Mouse (Mus musculus) embryonic facial prominence, embryonic 11.5 days (tissue): Measurements from ENCODE around the gene Ppy. TPM values are rescaled to one million over a fixed set of nuclear protein-coding genes. Genes with fewer than 3 reads are reported as not detected.

Source experiments
- ATAC-seq: fragments of 200-750 bp; cut with Nextera tagmentation; replicated peaks from 2 replicates; pipeline ENCODE4 v1.8.0; 2017; ENCODE audit warnings: low read depth; ENCODE audit not compliant: insufficient number of reproducible peaks, low FRiP score, low TSS enrichment
- DNase-seq: peaks from one replicate; pipeline ENCODE4 v3.0.0-alpha.2; 2015; ENCODE audit warnings: low spot score
- H3K27ac ChIP-seq: fragments of 300-500 bp; sonication (generic); replicated peaks from 2 replicates; pipeline ENCODE4 v1.5.1; 2014; ENCODE audit warnings: mild to moderate bottlenecking, low read depth, low read length, control low read depth
- H3K27me3 ChIP-seq: fragments of 300-500 bp; sonication (generic); 2 replicates; pipeline ENCODE4 v1.6.1; 2014; ENCODE audit warnings: mild to moderate bottlenecking, low read length, moderate library complexity, mixed read lengths; ENCODE audit not compliant: control insufficient read depth, insufficient read depth
- H3K36me3 ChIP-seq: fragments of 300-500 bp; sonication (generic); replicated peaks from 2 replicates; pipeline ENCODE4 v1.6.1; 2014; ENCODE audit warnings: low read depth, mild to moderate bottlenecking, low read length, moderate library complexity, mixed read lengths; ENCODE audit not compliant: control insufficient read depth, insufficient read depth
- H3K4me1 ChIP-seq: fragments of 300-500 bp; sonication (generic); 2 replicates; pipeline ENCODE4 v1.6.1; 2014; ENCODE audit warnings: low read length, mixed read lengths; ENCODE audit not compliant: control insufficient read depth, insufficient read depth
- H3K4me2 ChIP-seq: fragments of 300-500 bp; sonication (generic); 2 replicates; pipeline ENCODE4 v1.6.1; 2014; ENCODE audit warnings: low read depth, mild to moderate bottlenecking, control low read depth, low read length, moderate library complexity
- H3K4me3 ChIP-seq: fragments of 300-500 bp; sonication (generic); 2 replicates; pipeline ENCODE4 v1.5.1; 2014; ENCODE audit warnings: low read depth, low read length, control low read depth
- H3K9ac ChIP-seq: fragments of 300-500 bp; sonication (generic); replicated peaks from 2 replicates; pipeline ENCODE4 v1.6.1; 2014; ENCODE audit warnings: mild to moderate bottlenecking, control low read depth, low read length
- H3K9me3 ChIP-seq: fragments of 300-500 bp; sonication (generic); replicated peaks from 2 replicates; pipeline ENCODE4 v1.6.1; 2016; ENCODE audit warnings: mild to moderate bottlenecking, low read length, inconsistent platforms, mixed read lengths; ENCODE audit not compliant: control insufficient read depth
- WGBS: fragments of 180-500 bp; shearing (Covaris S2); extraction: QIAGEN DNeasy Blood & Tissue Kit; methylation state at CpG from one replicate; pipeline ENCODE4 v1.1.7; 2014; 5-methylcytosine and 5-hydroxymethylcytosine counted together
- polyA plus RNA-seq: library from polyadenylated mRNA; unstranded; fragments of >200 nt; fragmentation: Nextera tagmentation; extraction: Ambion mirVana; gene quantifications from 2 replicates; pipeline ENCODE4 v1.2.1, GENCODE M21; 2014

Ppy gene
- not detected in 2 replicates for polyA plus RNA-seq

DNA sequence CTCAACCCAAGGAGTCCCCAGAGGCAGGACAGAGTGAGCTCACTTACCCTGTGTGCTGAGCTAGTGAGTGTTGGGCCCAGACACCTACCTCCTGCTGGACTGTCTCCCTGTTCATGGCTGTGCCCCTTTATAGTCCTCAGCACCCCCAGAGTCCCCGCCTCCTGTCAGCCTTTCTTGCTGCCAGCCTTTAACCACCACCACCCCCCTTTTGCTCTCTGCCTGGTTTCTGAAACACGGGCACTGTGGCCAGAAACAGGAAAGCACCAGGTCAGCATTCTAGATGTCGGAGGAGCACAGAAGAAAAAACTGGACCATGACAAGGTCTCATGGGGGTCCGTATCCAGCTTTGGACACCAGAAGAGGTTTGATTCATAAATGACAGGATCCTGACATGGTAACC is at the start of gene Ppy:
TSS of gene Ppy (minus strand) at position 101 of the 400 bp plus-strand sequence.
- 84% methylated on average over 4 of the region's 4 CpGs for WGBS
- H3K4me1 ChIP-seq: no peaks in the 10 kb centered on the region
- no peak within 1 kb of the TSS for H3K4me2 ChIP-seq
- H3K9me3 ChIP-seq: no peaks in the 10 kb centered on the region
- H3K27me3 ChIP-seq: peaks cover 10% of the 10 kb centered on the region
- ATAC-seq (no peak), DNase-seq (no peak)
- no peak within 1 kb of the TSS for H3K9ac ChIP-seq
- H3K36me3 ChIP-seq: no peaks in the 10 kb centered on the region
- no peak within 1 kb of the TSS for H3K27ac ChIP-seq
- no peak within 1 kb of the TSS for H3K4me3 ChIP-seq

DNA sequence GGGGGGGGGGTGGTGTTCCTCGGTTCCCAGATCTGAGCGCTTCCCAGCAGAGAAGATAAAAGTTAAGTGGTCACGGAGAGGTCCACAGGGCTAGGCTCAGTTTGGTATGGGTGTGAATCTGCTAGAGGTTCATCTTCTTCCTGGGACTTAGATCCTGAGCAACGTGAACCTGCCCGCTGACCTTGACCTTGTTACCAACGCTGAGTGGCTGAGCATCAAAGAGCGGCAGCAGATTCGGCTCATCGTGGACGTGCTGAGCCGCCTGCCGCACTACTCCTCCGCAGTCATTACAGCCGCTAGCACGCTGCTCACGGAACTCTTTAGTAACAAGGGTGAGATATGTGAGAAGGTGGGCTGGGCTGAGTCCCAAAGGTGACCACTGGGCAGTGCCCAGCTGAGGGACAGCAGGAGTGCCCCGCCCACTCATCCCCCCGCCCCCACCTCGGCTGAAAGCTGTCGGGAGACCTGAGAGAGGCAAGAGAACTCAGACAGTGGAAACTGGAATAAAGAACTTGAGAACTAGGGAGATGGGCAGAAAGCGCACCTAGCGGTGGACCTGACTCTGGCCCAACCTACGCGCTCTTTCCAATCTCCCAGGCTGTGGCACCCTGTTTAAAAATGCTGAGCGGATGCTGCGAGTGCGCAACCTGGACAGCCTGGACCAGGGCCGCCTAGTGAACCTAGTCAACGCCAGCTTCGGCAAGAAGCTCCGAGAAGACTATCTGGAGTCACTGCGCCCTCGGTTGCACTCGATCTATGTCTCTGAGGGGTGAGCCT is 46.3 kb upstream of the Ppy start:
- Histone ChIP-seq H3K4me2 (no peak overlapping the region), H3K9me3 (no peaks in the 10 kb centered on the region), H3K36me3 (no peaks in the 10 kb centered on the region), H3K27me3 (peaks cover 44% of the 10 kb centered on the region), H3K9ac (no peak overlapping the region), H3K27ac (no peak overlapping the region), H3K4me3 (no peak overlapping the region), H3K4me1 (no peaks in the 10 kb centered on the region)
- DNase-seq: no peak
- no peak for ATAC-seq
- WGBS: 12% methylated on average over 34 of the region's 34 CpGs

DNA sequence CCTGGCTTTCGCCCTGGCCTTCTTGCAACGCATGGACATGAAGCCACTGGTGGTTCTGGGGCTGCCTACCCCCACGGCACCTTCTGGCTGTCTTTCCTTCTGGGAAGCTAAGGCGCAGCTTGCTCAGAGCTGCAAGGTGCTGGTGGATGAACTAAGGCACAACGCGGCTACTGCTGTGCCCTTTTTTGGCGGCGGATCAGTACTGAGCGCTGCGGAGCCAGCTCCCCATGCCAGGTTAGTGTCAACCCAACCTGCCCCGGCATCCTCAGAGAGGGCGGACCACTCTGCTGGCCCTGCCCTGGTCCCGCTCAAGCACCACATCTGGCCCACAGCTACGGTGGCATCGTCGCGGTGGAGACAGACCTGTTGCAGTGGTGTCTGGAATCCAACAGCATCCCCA is 45.4 kb upstream of the Ppy start:
- H3K9ac ChIP-seq: no peak overlapping the region; the same call in 1 of the 2 replicates

DNA sequence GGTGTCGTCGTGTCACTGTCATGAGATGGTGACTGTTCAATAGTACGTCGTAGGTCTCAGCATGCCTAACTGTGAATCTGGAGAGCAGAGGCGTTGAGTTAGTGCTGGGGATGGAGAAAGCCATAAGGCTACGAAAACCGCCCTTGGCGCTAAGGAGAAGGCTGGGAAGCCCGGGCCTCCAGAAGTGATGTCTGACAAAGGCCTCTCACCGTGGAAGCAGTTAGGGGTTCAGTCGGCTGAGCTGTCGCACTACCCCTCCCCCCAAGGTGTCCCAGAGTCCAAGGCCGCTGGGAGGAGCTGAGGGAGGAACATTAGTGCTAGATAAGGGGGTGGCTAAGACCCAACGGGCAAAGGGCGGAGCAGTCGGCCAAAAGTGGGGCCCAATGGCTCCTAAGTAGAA is 44.9 kb upstream of the Ppy start:
- 4% methylated on average over 16 of the region's 16 CpGs for WGBS
- DNase-seq (no peak), ATAC-seq (no peak)
- Histone ChIP-seq H3K4me1 (no peaks in the 10 kb centered on the region), H3K4me2 (no peak overlapping the region), H3K9me3 (no peaks in the 10 kb centered on the region), H3K36me3 (no peaks in the 10 kb centered on the region), H3K27ac (no peak overlapping the region), H3K27me3 (peaks cover 44% of the 10 kb centered on the region), H3K9ac (no peak overlapping the region), H3K4me3 (no peak overlapping the region; the same call in 1 of the 2 replicates)

More for the DNA sequence above, 45.4 kb upstream of the Ppy start:
- Histone ChIP-seq H3K27ac (no peak overlapping the region), H3K4me2 (no peak overlapping the region), H3K27me3 (peaks cover 44% of the 10 kb centered on the region), H3K36me3 (no peaks in the 10 kb centered on the region), H3K4me3 (no peak overlapping the region), H3K9me3 (no peaks in the 10 kb centered on the region), H3K4me1 (no peaks in the 10 kb centered on the region)
- 14% methylated on average over 17 of the region's 17 CpGs for WGBS
- DNase-seq: no peak
- ATAC-seq: no peak; the same call in 1 of the 2 replicates

DNA sequence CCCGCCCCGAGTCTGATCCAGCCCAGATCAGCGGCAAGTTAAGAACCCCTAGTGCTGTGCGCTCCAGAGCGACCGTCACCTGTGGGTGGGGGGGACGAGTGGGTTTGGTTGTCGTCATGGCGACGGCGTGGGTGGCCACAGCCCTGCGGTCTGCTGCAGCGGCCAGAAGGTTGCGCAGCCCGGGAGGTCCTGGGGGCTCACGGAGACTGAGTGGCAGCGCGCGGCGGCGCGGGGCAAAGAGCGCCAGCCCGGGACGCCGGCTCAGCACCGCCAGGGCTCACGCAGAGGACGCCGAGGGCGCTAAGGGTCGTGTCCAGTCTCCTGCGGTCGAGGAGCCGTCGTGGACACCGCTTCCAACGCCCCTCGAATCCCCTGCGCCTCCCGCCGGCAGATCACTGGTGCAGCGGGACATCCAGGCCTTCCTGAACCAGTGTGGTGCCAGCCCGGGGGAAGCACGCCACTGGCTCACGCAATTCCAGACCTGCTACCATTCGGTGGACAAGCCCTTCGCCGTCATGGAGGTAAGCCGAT is 44.4 kb upstream of the Ppy start, which contains the start of gene Nags:
TSS of gene Nags (plus strand) at position 43 of the 531 bp plus-strand sequence.
- ATAC-seq (peak; percentile 36; the same call in 1 of the 2 replicates), DNase-seq (no peak)
- Histone ChIP-seq H3K4me2 (peak within 1 kb of the TSS; percentile 43), H3K9me3 (no peaks in the 10 kb centered on the region), H3K27ac (no peak within 1 kb of the TSS), H3K27me3 (peaks cover 44% of the 10 kb centered on the region), H3K4me1 (no peaks in the 10 kb centered on the region), H3K4me3 (peak within 1 kb of the TSS; percentile 24), H3K9ac (no peak within 1 kb of the TSS), H3K36me3 (no peaks in the 10 kb centered on the region)
- 1% methylated on average over 50 of the region's 50 CpGs for WGBS

DNA sequence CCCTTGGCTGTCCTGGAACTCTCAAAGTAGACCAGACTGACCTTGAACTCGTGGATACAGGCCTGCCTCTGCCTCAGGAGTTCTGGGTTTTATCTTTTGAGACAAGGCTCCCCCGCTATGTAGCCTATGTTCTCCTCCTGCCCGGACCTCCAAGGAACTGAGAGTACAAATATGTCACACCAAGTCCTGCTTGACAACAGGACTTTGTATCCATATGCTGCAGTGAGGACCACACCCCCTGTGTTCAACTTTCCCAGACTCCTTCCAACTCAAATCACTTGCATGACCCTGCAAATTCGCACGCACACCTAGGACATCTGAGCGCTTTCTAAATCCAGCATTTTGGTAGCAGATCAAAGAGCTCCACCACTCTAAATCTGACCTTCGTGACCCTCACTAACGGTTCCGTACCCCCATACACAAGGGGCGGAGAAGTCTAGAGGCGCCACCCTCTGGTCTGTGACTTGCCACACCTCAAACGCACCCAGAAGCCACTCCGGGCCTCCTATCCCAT is 43.9 kb upstream of the Ppy start:
- ATAC-seq (no peak), DNase-seq (no peak)
- no peak overlapping the region for H3K9ac ChIP-seq
- WGBS: 27% methylated on average over 13 of the region's 13 CpGs
- no peaks in the 10 kb centered on the region for H3K9me3 ChIP-seq
- no peaks in the 10 kb centered on the region for H3K36me3 ChIP-seq
- H3K4me1 ChIP-seq: no peaks in the 10 kb centered on the region
- no peak overlapping the region for H3K27ac ChIP-seq
- peak overlapping the region; percentile 43 for H3K4me2 ChIP-seq
- peak overlapping the region; percentile 24; the same call in 1 of the 2 replicates for H3K4me3 ChIP-seq
- H3K27me3 ChIP-seq: peaks cover 44% of the 10 kb centered on the region

DNA sequence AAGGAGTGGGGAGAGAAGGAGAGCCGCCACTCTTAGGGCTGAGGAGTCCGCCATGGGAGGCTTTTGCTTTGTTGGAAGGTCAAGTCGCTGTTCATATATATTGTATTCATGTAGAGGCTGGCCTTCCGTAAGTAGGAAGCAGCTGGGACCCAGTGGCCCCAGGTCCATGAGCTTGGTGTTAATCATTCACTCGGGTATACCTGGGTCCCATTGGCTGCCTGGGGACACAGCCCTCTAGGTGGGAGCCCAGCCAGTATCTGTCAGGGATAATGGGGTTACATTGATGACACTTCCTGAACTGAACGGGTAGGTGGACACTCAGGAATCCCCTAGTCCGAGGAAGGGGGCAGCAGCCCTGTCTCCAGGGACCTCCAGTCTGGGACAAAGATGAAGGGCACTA is 41.2 kb upstream of the Ppy start:
- H3K27ac ChIP-seq: no peak overlapping the region
- no peaks in the 10 kb centered on the region; the same call in 1 of the 2 replicates for H3K4me1 ChIP-seq
- no peak overlapping the region for H3K4me3 ChIP-seq
- whole genome bisulfite sequencing: 67% methylated on average over 7 of the region's 7 CpGs
- no peak for DNase-seq
- H3K27me3 ChIP-seq: peaks cover 32% of the 10 kb centered on the region
- H3K9ac ChIP-seq: no peak overlapping the region
- no peaks in the 10 kb centered on the region for H3K9me3 ChIP-seq
- H3K36me3 ChIP-seq: no peaks in the 10 kb centered on the region
- no peak for ATAC-seq
- H3K4me2 ChIP-seq: no peak overlapping the region

DNA sequence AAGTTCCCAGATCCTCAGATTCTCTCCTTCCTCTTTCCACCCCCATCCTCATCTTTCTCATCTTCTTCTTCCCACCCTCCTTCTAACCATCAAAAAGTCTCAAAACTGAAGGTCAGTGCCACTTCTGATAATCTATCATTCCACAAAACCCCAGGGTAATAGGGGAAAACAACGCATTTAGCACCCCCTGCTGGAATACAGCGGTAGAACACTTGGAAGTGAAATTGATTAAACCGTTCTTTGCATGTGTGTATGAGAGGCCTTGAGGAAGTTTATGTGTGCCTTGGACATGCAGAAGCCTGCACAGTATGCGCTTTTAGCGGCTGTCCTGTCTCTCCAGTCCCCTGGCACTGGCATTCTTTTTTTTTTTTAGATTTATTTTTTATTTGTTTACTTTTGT is 39.4 kb upstream of the Ppy start:
- ATAC-seq (no peak), DNase-seq (peak; percentile 86)
- Histone ChIP-seq H3K36me3 (no peaks in the 10 kb centered on the region), H3K9ac (no peak overlapping the region), H3K27ac (no peak overlapping the region), H3K27me3 (peaks cover 14% of the 10 kb centered on the region), H3K4me1 (no peaks in the 10 kb centered on the region; the same call in 1 of the 2 replicates), H3K9me3 (no peaks in the 10 kb centered on the region), H3K4me2 (no peak overlapping the region), H3K4me3 (no peak overlapping the region)
- WGBS: 2% methylated on average over 5 of the region's 5 CpGs
